In genomic region chr19:46148372-46148760, GRCm38 (mm10) we compare ENCODE assay signal across 8 mouse cellular contexts. TPM values are rescaled to one million over a fixed set of nuclear protein-coding genes. Genes with fewer than 3 reads are reported as not detected.
DNase-seq lines count a peak whose midpoint lies in the region; ATAC-seq and TF ChIP-seq lines count a peak whose summit lies in the region.

No protein-coding gene starts in this region.

- no peaks in the 10 kb centered on the region for H3K36me3 ChIP-seq in hindbrain, postnatal 0 days (ENCODE audit: insufficient read depth, low read length)
- H3K36me3 ChIP-seq in limb, embryonic 12.5 days: no peaks in the 10 kb centered on the region
- no peaks in the 10 kb centered on the region for H3K36me3 ChIP-seq in midbrain, embryonic 14.5 days (ENCODE audit: control insufficient read depth, insufficient read depth, low read length)

- no peak overlapping the region for H3K27ac ChIP-seq in hindbrain, postnatal 0 days
- no peak overlapping the region for H3K27ac ChIP-seq in limb, embryonic 12.5 days
- no peak overlapping the region for H3K27ac ChIP-seq in midbrain, embryonic 14.5 days (replicated peaks; ENCODE audit: low read depth, low read length)

- under 1% methylated on average over 26 of the region's 27 CpGs for WGBS in hindbrain, postnatal 0 days
- under 1% methylated on average over 26 of the region's 27 CpGs for WGBS in limb, embryonic 12.5 days
- under 1% methylated on average over 27 of the region's 27 CpGs for WGBS in midbrain, embryonic 14.5 days

- peak; percentile 87 for DNase-seq in Muller cell, postnatal 12 days (ENCODE audit: inconsistent ontology term)
- DNase-seq in c-Kit-positive CD71-positive TER-119-negative erythroid progenitor cells, embryonic 14.5 days (ENCODE audit: low read depth): peak; percentile 91
- DNase-seq in gastrocnemius, adult 8-10 months (ENCODE audit: low spot score in 2 of 2): peak; percentile 83 to 89
- DNase-seq in hindbrain, postnatal 0 days (ENCODE audit: low spot score): peak; percentile 83
- DNase-seq in midbrain, embryonic 14.5 days: peak; percentile 85
- DNase-seq in spleen, adult 18-20 months: peak; percentile 46 to 47

- H3K4me3 ChIP-seq in hindbrain, postnatal 0 days (ENCODE audit: low read length): peak overlapping the region; percentile 41
- peak overlapping the region; percentile 54 for H3K4me3 ChIP-seq in limb, embryonic 12.5 days (replicated peaks)
- H3K4me3 ChIP-seq in midbrain, embryonic 14.5 days (replicated peaks; ENCODE audit: low read depth, low read length): peak overlapping the region; percentile 44

- H3K4me1 ChIP-seq in hindbrain, postnatal 0 days (ENCODE audit: insufficient read depth, low read length): peaks cover 18% of the 10 kb centered on the region
- peaks cover 23% of the 10 kb centered on the region for H3K4me1 ChIP-seq in limb, embryonic 12.5 days (replicated peaks)
- peaks cover 18% of the 10 kb centered on the region for H3K4me1 ChIP-seq in midbrain, embryonic 14.5 days (ENCODE audit: control insufficient read depth, insufficient read depth, low read length)

- no peak overlapping the region; the same call in 1 of the 2 replicates for H3K9ac ChIP-seq in hindbrain, postnatal 0 days (replicated peaks; ENCODE audit: low read length)
- H3K9ac ChIP-seq in limb, embryonic 12.5 days (replicated peaks): peak overlapping the region; percentile 40
- peak overlapping the region; percentile 23; the same call in 1 of the 2 replicates for H3K9ac ChIP-seq in midbrain, embryonic 14.5 days (replicated peaks; ENCODE audit: low read length)

- peak; percentile 54; the same call in 1 of the 2 replicates for ATAC-seq in hindbrain, postnatal 0 days
- ATAC-seq in limb, embryonic 12.5 days (ENCODE audit: insufficient number of reproducible peaks, insufficient read depth, low FRiP score, low TSS enrichment, low read depth): peak; percentile 79
- peak; percentile 47; the same call in 1 of the 2 replicates for ATAC-seq in midbrain, embryonic 14.5 days (ENCODE audit: low FRiP score, low TSS enrichment)
- ATAC-seq in inflammation-experienced regulatory T-cells, adult 6 months: no peak

- no peaks in the 10 kb centered on the region for H3K9me3 ChIP-seq in hindbrain, postnatal 0 days (ENCODE audit: low read length)
- no peaks in the 10 kb centered on the region for H3K9me3 ChIP-seq in limb, embryonic 12.5 days
- no peaks in the 10 kb centered on the region for H3K9me3 ChIP-seq in midbrain, embryonic 14.5 days (ENCODE audit: control insufficient read depth, low read length)

- peaks cover 35% of the 10 kb centered on the region for H3K27me3 ChIP-seq in hindbrain, postnatal 0 days (ENCODE audit: insufficient read depth, low read length)
- peaks cover 73% of the 10 kb centered on the region for H3K27me3 ChIP-seq in limb, embryonic 12.5 days
- peaks cover 61% of the 10 kb centered on the region for H3K27me3 ChIP-seq in midbrain, embryonic 14.5 days (ENCODE audit: control insufficient read depth, insufficient read depth, low read length)

- TF ChIP-seq CTCF in hindbrain, postnatal 0 days (IDR thresholded peaks at IDR 0.05; ENCODE audit: low read depth): no peak

- H3K4me2 ChIP-seq in hindbrain, postnatal 0 days (ENCODE audit: low read depth, low read length): peak overlapping the region; percentile 75
- H3K4me2 ChIP-seq in limb, embryonic 12.5 days: peak overlapping the region; percentile 94
- peak overlapping the region; percentile 89 for H3K4me2 ChIP-seq in midbrain, embryonic 14.5 days (ENCODE audit: low read length)

RNA-seq across cellular contexts. Expression of gene Pitx3, which starts 0.2 kb away (rescaled TPM):
- 1 to 10 TPM; 1.8 to 8.3 (median 5.1) TPM for total RNA-seq in gastrocnemius, adult 8-10 months (2022)
- 0.21 and 1.7 TPM in 2 replicates for total RNA-seq in hindbrain, postnatal 0 days (2014; rRNA removed)
- polyA plus RNA-seq in hindbrain, postnatal 0 days (2015; fragmentation: Nextera tagmentation; extraction: Ambion mirVana): 0.16 TPM in 1 of 2 replicates, not detected in the other
- polyA plus RNA-seq in limb, embryonic 12.5 days (2016; fragmentation: Nextera tagmentation; extraction: Ambion mirVana): 8.7 and 9.5 TPM in 2 replicates
- polyA plus RNA-seq in midbrain, embryonic 14.5 days (2014; fragmentation: Nextera tagmentation; extraction: Ambion mirVana): 3.6 and 3.9 TPM in 2 replicates
- polyA plus RNA-seq in inflammation-experienced regulatory T-cells, adult 6 months (2017; shearing (Covaris generic)): not detected

RNA-seq across cellular contexts. Expression of gene Gbf1, which starts 3.9 kb away (rescaled TPM):
- 10 to 100 TPM; 39.3 to 52.2 (median 46.2) TPM for total RNA-seq in gastrocnemius, adult 8-10 months (2022)
- total RNA-seq in hindbrain, postnatal 0 days (2014; rRNA removed): 56.4 and 63.7 TPM in 2 replicates
- polyA plus RNA-seq in hindbrain, postnatal 0 days (2015; fragmentation: Nextera tagmentation; extraction: Ambion mirVana): 51.2 and 52.0 TPM in 2 replicates
- polyA plus RNA-seq in limb, embryonic 12.5 days (2016; fragmentation: Nextera tagmentation; extraction: Ambion mirVana): 57.4 and 63.0 TPM in 2 replicates
- 55.2 and 71.8 TPM in 2 replicates for polyA plus RNA-seq in midbrain, embryonic 14.5 days (2014; fragmentation: Nextera tagmentation; extraction: Ambion mirVana)
- 10 to 100 TPM; 25.5 to 35.6 (median 32.6) TPM for polyA plus RNA-seq in inflammation-experienced regulatory T-cells, adult 6 months (2017; shearing (Covaris generic))

RNA-seq across cellular contexts. Expression of gene Elovl3, which starts 16.7 kb away (rescaled TPM):
- total RNA-seq in gastrocnemius, adult 8-10 months (2022): not detected
- total RNA-seq in hindbrain, postnatal 0 days (2014; rRNA removed): not detected in 2 replicates
- not detected in 2 replicates for polyA plus RNA-seq in hindbrain, postnatal 0 days (2015; fragmentation: Nextera tagmentation; extraction: Ambion mirVana)
- 0.40 and 0.53 TPM in 2 replicates for polyA plus RNA-seq in limb, embryonic 12.5 days (2016; fragmentation: Nextera tagmentation; extraction: Ambion mirVana)
- 0.47 and 0.76 TPM in 2 replicates for polyA plus RNA-seq in midbrain, embryonic 14.5 days (2014; fragmentation: Nextera tagmentation; extraction: Ambion mirVana)
- polyA plus RNA-seq in inflammation-experienced regulatory T-cells, adult 6 months (2017; shearing (Covaris generic)): not detected
